Mouse (Mus musculus) heart, embryonic 13.5 days (tissue): ENCODE measurements at regions not wholly inside any gene's neighbourhood (a gene's known extent, or its start where the extent isn't known, plus 50 kb on each side); places are given as distances from the start of the nearest gene placed in this dataset.
A peak's percentile ranks its signal among the peaks of the same experiment; 100 is the strongest.

Experiments
- ATAC-seq: fragments of 200-750 bp; cut with Nextera tagmentation; 2 replicates; pipeline ENCODE4 v1.8.0; 2017; ENCODE audit warnings: moderate TSS enrichment; ENCODE audit not compliant: insufficient number of reproducible peaks, low FRiP score, low TSS enrichment; ENCODE audit errors: extremely low read depth
- H3K27ac ChIP-seq: fragments of 300-500 bp; sonication (generic); replicated peaks from 2 replicates; pipeline ENCODE4 v1.5.1; 2015; ENCODE audit warnings: moderate library complexity, mild to moderate bottlenecking, inconsistent platforms
- H3K27me3 ChIP-seq: fragments of 300-500 bp; sonication (generic); replicated peaks from 2 replicates; pipeline ENCODE4 v1.6.1; 2015; ENCODE audit warnings: mild to moderate bottlenecking, inconsistent platforms
- H3K36me3 ChIP-seq: fragments of 300-500 bp; sonication (generic); 2 replicates; pipeline ENCODE4 v1.6.1; 2015; ENCODE audit warnings: mild to moderate bottlenecking, inconsistent platforms
- H3K4me1 ChIP-seq: fragments of 300-500 bp; sonication (generic); 2 replicates; pipeline ENCODE4 v1.6.1; 2015; ENCODE audit warnings: inconsistent platforms
- H3K4me2 ChIP-seq: fragments of 300-500 bp; sonication (generic); 2 replicates; pipeline ENCODE4 v1.6.1; 2015; ENCODE audit warnings: inconsistent platforms, mild to moderate bottlenecking, moderate library complexity
- H3K4me3 ChIP-seq: fragments of 300-500 bp; sonication (generic); 2 replicates; pipeline ENCODE4 v1.5.1; 2015; ENCODE audit warnings: moderate library complexity, mild to moderate bottlenecking, inconsistent platforms
- H3K9ac ChIP-seq: fragments of 300-500 bp; sonication (generic); 2 replicates; pipeline ENCODE4 v1.6.1; 2015; ENCODE audit warnings: inconsistent platforms, mild to moderate bottlenecking, moderate library complexity
- H3K9me3 ChIP-seq: fragments of 300-500 bp; sonication (generic); 2 replicates; pipeline ENCODE4 v1.6.1; 2016; ENCODE audit warnings: inconsistent platforms
- WGBS: fragments of 180-500 bp; shearing (Covaris S2); methylation state at CpG from one replicate; pipeline ENCODE4 v1.1.7; 2015; ENCODE audit warnings: mixed read lengths; 5-methylcytosine and 5-hydroxymethylcytosine counted together

GRCm38 (mm10) chr13:107944831-107945230, 99.4 kb upstream of the Smim15 start:
- H3K36me3 ChIP-seq = no peaks in the 10 kb centered on the region
- 70% methylated on average over 10 of the region's 10 CpGs for WGBS
- 0 out of 2 replicates have a peak, but pooled peaks cover 7% of the 10 kb centered on the region for H3K4me1 ChIP-seq
- H3K9me3 ChIP-seq = no peaks in the 10 kb centered on the region
- H3K27me3 ChIP-seq = peaks cover 14% of the 10 kb centered on the region
- no peak overlapping the region for H3K27ac ChIP-seq
- H3K4me2 ChIP-seq = no peak overlapping the region
- no peak overlapping the region for H3K4me3 ChIP-seq
- ATAC-seq = no peak
- H3K9ac ChIP-seq = no peak overlapping the region

GRCm38 (mm10) chr13:107942979-107943378, 101.3 kb upstream of the Smim15 start:
- ATAC-seq = no peak
- Histone ChIP-seq H3K27me3 (peaks cover 14% of the 10 kb centered on the region), H3K4me2 (no peak overlapping the region), H3K9me3 (no peaks in the 10 kb centered on the region), H3K27ac (no peak overlapping the region), H3K4me3 (no peak overlapping the region), H3K9ac (no peak overlapping the region), H3K36me3 (no peaks in the 10 kb centered on the region), H3K4me1 (0 out of 2 replicates have a peak, but pooled peaks cover 7% of the 10 kb centered on the region)
- WGBS = 87% methylated on average over 4 of the region's 4 CpGs

GRCm38 (mm10) chr13:107942297-107942962, 101.8 kb upstream of the Smim15 start:
- WGBS = 60% methylated on average over 11 of the region's 11 CpGs
- Histone ChIP-seq H3K36me3 (no peaks in the 10 kb centered on the region), H3K27me3 (peaks cover 14% of the 10 kb centered on the region), H3K4me1 (0 out of 2 replicates have a peak, but pooled peaks cover 7% of the 10 kb centered on the region), H3K4me3 (no peak overlapping the region), H3K27ac (no peak overlapping the region), H3K9me3 (no peaks in the 10 kb centered on the region), H3K9ac (no peak overlapping the region), H3K4me2 (no peak overlapping the region)
- ATAC-seq = no peak

GRCm38 (mm10) chr13:107939916-107940646, 104.2 kb upstream of the Smim15 start:
- Histone ChIP-seq H3K36me3 (no peaks in the 10 kb centered on the region), H3K4me1 (0 out of 2 replicates have a peak, but pooled peaks cover 4% of the 10 kb centered on the region), H3K4me3 (no peak overlapping the region), H3K4me2 (peak overlapping the region; percentile 24), H3K27ac (no peak overlapping the region), H3K9me3 (no peaks in the 10 kb centered on the region), H3K27me3 (peaks cover 28% of the 10 kb centered on the region), H3K9ac (no peak overlapping the region)
- ATAC-seq = no peak
- 51% methylated on average over 15 of the region's 15 CpGs for WGBS

GRCm38 (mm10) chr13:107935611-107936010, 108.6 kb upstream of the Smim15 start:
- Histone ChIP-seq H3K27me3 (peaks cover 38% of the 10 kb centered on the region), H3K4me2 (no peak overlapping the region), H3K9ac (no peak overlapping the region), H3K9me3 (no peaks in the 10 kb centered on the region), H3K27ac (no peak overlapping the region), H3K36me3 (no peaks in the 10 kb centered on the region), H3K4me1 (peaks cover 26% of the 10 kb centered on the region), H3K4me3 (no peak overlapping the region)
- 90% methylated on average over 12 of the region's 12 CpGs for WGBS
- no peak for ATAC-seq

- ATAC-seq = no peak
- WGBS = 34% methylated on average over 11 of the region's 11 CpGs
- peaks cover 43% of the 10 kb centered on the region for H3K27me3 ChIP-seq
- H3K27ac ChIP-seq = 0 out of 2 replicates have a peak overlapping the region, but pooled peaks have one; percentile 12
- H3K9ac ChIP-seq = peak overlapping the region; percentile 57; the same call in 1 of the 2 replicates
- H3K4me3 ChIP-seq = peak overlapping the region; percentile 27
- H3K4me2 ChIP-seq = peak overlapping the region; percentile 61
- peaks cover 21% of the 10 kb centered on the region for H3K4me1 ChIP-seq
- H3K36me3 ChIP-seq = no peaks in the 10 kb centered on the region
- H3K9me3 ChIP-seq = no peaks in the 10 kb centered on the region
Measured at GRCm38 (mm10) chr13:107934691-107935090, 109.6 kb upstream of the Smim15 start.

GRCm38 (mm10) chr13:107933598-107934571, 110.4 kb upstream of the Smim15 start:
- no peaks in the 10 kb centered on the region for H3K9me3 ChIP-seq
- 20% methylated on average over 17 of the region's 17 CpGs for WGBS
- peaks cover 21% of the 10 kb centered on the region for H3K4me1 ChIP-seq
- H3K4me2 ChIP-seq = peak overlapping the region; percentile 61
- H3K27me3 ChIP-seq = peaks cover 50% of the 10 kb centered on the region
- H3K9ac ChIP-seq = peak overlapping the region; percentile 57; the same call in 1 of the 2 replicates
- peak overlapping the region; percentile 27 for H3K4me3 ChIP-seq
- no peaks in the 10 kb centered on the region for H3K36me3 ChIP-seq
- no peak for ATAC-seq
- 0 out of 2 replicates have a peak overlapping the region, but pooled peaks have one; percentile 12 for H3K27ac ChIP-seq

- no peak for ATAC-seq
- peaks cover 59% of the 10 kb centered on the region for H3K27me3 ChIP-seq
Measured at GRCm38 (mm10) chr13:107932423-107933032, 111.7 kb upstream of the Smim15 start.

GRCm38 (mm10) chr13:107931216-107931615, 113.0 kb upstream of the Smim15 start:
- 88% methylated on average over 7 of the region's 7 CpGs for WGBS
- H3K9ac ChIP-seq = no peak overlapping the region
- H3K27me3 ChIP-seq = peaks cover 65% of the 10 kb centered on the region
- H3K4me3 ChIP-seq = no peak overlapping the region
- no peak for ATAC-seq
- H3K4me2 ChIP-seq = no peak overlapping the region
- H3K9me3 ChIP-seq = no peaks in the 10 kb centered on the region
- H3K36me3 ChIP-seq = no peaks in the 10 kb centered on the region
- H3K4me1 ChIP-seq = peaks cover 21% of the 10 kb centered on the region
- no peak overlapping the region for H3K27ac ChIP-seq

More at GRCm38 (mm10) chr13:107932423-107933032, 111.7 kb upstream of the Smim15 start:
- no peak overlapping the region for H3K4me3 ChIP-seq
- WGBS = 65% methylated on average over 12 of the region's 12 CpGs
- no peaks in the 10 kb centered on the region for H3K9me3 ChIP-seq
- H3K27ac ChIP-seq = no peak overlapping the region
- H3K36me3 ChIP-seq = no peaks in the 10 kb centered on the region
- no peak overlapping the region for H3K4me2 ChIP-seq
- H3K4me1 ChIP-seq = peaks cover 21% of the 10 kb centered on the region
- H3K9ac ChIP-seq = no peak overlapping the region

- WGBS = 54% methylated on average over 10 of the region's 10 CpGs
- no peak overlapping the region for H3K9ac ChIP-seq
- H3K36me3 ChIP-seq = no peaks in the 10 kb centered on the region
- peaks cover 13% of the 10 kb centered on the region for H3K4me1 ChIP-seq
- ATAC-seq = no peak
- H3K4me2 ChIP-seq = no peak overlapping the region
- no peak overlapping the region for H3K27ac ChIP-seq
- H3K4me3 ChIP-seq = no peak overlapping the region
- H3K27me3 ChIP-seq = peaks cover 65% of the 10 kb centered on the region
- no peaks in the 10 kb centered on the region for H3K9me3 ChIP-seq
Measured at GRCm38 (mm10) chr13:107927499-107928215, 116.6 kb upstream of the Smim15 start.
